Mouse (Mus musculus): ENCODE data around the gene Vapb. TPM values are rescaled to one million over a fixed set of nuclear protein-coding genes. Genes with fewer than 3 reads are reported as not detected.

The Vapb gene
- polyA plus RNA-seq, 1 experiment from 2014 or later = 15.7 TPM

GRCm38 (mm10) chr2:173799513-173799912, 62.2 kb downstream of the Vapb start:
- Histone ChIP-seq H3K27me3 (no peaks in the 10 kb centered on the region), H3K9me3 (no peaks in the 10 kb centered on the region), H3K4me1 (0 out of 2 replicates have a peak, but pooled peaks cover 2% of the 10 kb centered on the region), H3K4me2 (replicated peaks) (no peak overlapping the region), H3K36me3 (no peaks in the 10 kb centered on the region), H3K27ac (replicated peaks) (no peak overlapping the region), H3K9ac (replicated peaks) (no peak overlapping the region), H3K4me3 (no peak overlapping the region)
- ATAC-seq (replicated peaks) = no peak
- 88% methylated on average over 1 of the region's 1 CpGs for WGBS

DNA sequence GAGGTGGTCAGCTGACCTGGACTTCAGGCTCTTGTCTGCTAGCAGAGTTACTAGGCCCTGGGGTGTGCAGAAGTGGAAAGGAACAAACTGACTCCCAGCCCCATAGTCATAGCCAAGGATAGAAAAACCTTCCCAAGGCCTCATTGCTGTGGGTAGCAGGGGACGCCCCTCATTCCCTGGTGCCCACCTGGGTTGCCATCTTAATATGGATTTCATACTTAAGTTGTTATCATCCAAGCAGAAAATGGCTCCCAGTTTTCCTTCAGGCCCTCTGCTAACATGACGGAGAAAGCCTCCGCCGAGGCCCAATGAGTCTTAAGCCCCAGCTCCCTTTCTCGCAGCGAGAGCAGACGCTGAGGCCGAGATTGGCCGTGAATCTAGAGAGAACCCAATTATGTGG, 63.3 kb downstream of the Vapb start:
- Histone ChIP-seq H3K36me3 (no peaks in the 10 kb centered on the region), H3K27ac (replicated peaks) (no peak overlapping the region), H3K9me3 (no peaks in the 10 kb centered on the region), H3K4me2 (replicated peaks) (no peak overlapping the region), H3K4me3 (no peak overlapping the region), H3K4me1 (0 out of 2 replicates have a peak, but pooled peaks cover 2% of the 10 kb centered on the region), H3K9ac (replicated peaks) (no peak overlapping the region), H3K27me3 (no peaks in the 10 kb centered on the region)
- 88% methylated on average over 9 of the region's 9 CpGs for WGBS
- no peak for ATAC-seq (replicated peaks)

DNA sequence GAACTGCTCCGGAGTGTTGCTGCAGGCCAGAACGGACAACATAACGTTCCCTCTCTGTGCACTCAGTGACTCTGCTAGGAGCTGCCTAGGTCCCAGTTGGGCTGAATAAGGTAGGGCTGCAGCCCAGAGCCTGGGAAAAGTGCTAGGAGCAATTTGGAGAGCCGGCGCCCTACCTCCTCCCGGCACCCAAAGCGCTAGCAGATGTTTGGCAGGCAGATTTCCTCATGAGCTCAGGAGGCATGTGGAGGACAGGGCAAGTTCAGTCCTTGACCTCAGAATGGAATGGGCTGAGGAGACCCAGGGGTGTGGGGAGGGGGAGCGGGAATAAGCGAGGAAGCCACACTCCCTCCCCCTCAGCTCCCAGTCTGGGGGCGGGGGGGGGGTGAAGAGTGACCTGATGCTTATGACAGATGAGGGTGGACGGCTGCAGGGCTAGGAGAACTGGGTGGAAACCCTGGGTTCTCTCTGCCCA, 64.1 kb downstream of the Vapb start:
- no peak for ATAC-seq (replicated peaks)
- Histone ChIP-seq H3K36me3 (no peaks in the 10 kb centered on the region), H3K27me3 (no peaks in the 10 kb centered on the region), H3K4me1 (no peaks in the 10 kb centered on the region), H3K4me3 (no peak overlapping the region), H3K9ac (replicated peaks) (no peak overlapping the region), H3K4me2 (replicated peaks) (no peak overlapping the region), H3K9me3 (no peaks in the 10 kb centered on the region), H3K27ac (replicated peaks) (no peak overlapping the region)
- WGBS = 76% methylated on average over 11 of the region's 11 CpGs

DNA sequence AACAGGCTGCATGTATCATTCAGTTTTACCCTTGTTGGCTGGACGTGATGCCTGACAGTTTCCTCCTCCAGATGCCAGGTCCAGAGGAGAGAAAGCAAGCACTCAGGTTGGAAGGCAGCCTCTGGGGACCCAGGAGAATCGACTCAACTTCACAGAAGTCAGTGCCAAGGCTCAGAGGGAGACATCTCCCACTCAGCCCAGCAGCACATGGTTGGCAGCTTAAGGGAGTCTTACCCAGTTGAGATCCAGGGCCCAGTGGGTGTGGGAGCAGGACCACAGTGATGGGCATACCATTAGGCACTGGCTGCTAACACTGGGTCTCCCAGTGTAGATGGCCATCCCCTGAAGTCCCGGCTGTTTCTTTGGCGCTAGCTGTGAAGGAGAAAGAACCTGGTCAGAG, 64.9 kb downstream of the Vapb start:
- Histone ChIP-seq H3K4me2 (replicated peaks) (no peak overlapping the region), H3K4me1 (no peaks in the 10 kb centered on the region), H3K27me3 (no peaks in the 10 kb centered on the region), H3K36me3 (no peaks in the 10 kb centered on the region), H3K9ac (replicated peaks) (no peak overlapping the region), H3K9me3 (no peaks in the 10 kb centered on the region), H3K4me3 (no peak overlapping the region), H3K27ac (replicated peaks) (no peak overlapping the region)
- no peak for ATAC-seq (replicated peaks)
- WGBS = 77% methylated on average over 4 of the region's 4 CpGs

DNA sequence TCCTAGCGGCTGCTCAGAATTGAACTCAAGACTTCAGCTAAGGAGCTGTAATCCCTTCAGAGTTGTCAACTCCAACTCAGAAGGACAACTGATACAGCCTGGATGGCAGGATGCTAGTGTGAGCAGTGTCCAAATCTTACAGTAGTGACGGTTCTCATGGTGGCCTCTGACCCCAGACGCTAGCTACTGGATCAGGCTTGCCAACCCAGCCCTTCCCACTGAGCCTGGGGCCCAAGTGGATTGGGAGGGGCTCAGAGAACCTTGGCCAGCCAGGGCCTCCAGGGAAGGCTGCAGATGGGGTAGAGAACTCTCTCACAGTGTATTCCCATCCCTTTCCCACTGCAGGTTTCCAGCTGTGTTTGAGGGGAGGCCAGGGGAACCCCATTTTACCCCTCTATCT, 65.6 kb downstream of the Vapb start:
- no peaks in the 10 kb centered on the region for H3K9me3 ChIP-seq
- H3K36me3 ChIP-seq = no peaks in the 10 kb centered on the region
- no peaks in the 10 kb centered on the region for H3K27me3 ChIP-seq
- no peak for ATAC-seq (replicated peaks)
- H3K4me2 ChIP-seq (replicated peaks) = no peak overlapping the region
- no peak overlapping the region for H3K4me3 ChIP-seq
- H3K9ac ChIP-seq (replicated peaks) = no peak overlapping the region
- no peak overlapping the region for H3K27ac ChIP-seq (replicated peaks)
- no peaks in the 10 kb centered on the region for H3K4me1 ChIP-seq
- WGBS = 79% methylated on average over 3 of the region's 3 CpGs

GRCm38 (mm10) chr2:173803827-173804226, 66.5 kb downstream of the Vapb start:
- Histone ChIP-seq H3K27me3 (no peaks in the 10 kb centered on the region), H3K9me3 (no peaks in the 10 kb centered on the region), H3K4me1 (no peaks in the 10 kb centered on the region), H3K4me3 (no peak overlapping the region), H3K4me2 (replicated peaks) (no peak overlapping the region), H3K9ac (replicated peaks) (no peak overlapping the region), H3K36me3 (no peaks in the 10 kb centered on the region), H3K27ac (replicated peaks) (no peak overlapping the region)
- WGBS = 95% methylated on average over 11 of the region's 11 CpGs
- ATAC-seq (replicated peaks) = no peak

DNA sequence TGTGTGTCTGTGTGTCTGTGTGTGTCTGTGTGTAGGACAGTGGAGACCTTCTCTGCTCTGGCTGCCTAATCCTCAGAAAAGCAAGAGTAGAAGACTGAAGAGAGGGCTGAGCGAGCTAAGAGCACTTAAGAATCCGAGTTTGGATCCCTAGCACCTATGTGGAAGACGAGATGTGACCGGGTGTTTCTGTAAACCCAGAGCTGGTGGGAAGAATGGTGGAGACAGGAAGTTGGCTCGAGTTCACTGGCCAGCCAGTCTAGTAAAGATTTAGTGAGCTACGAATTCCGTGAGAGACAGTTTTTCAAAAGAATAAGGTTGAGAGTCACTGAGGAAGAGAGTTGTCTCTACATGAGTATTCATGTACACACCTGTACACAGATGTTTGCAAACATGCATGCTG, 69.3 kb downstream of the Vapb start:
- no peaks in the 10 kb centered on the region for H3K4me1 ChIP-seq
- no peak overlapping the region for H3K9ac ChIP-seq (replicated peaks)
- no peaks in the 10 kb centered on the region for H3K27me3 ChIP-seq
- no peaks in the 10 kb centered on the region for H3K9me3 ChIP-seq
- no peak overlapping the region for H3K4me2 ChIP-seq (replicated peaks)
- no peak overlapping the region for H3K27ac ChIP-seq (replicated peaks)
- ATAC-seq (replicated peaks) = no peak
- 84% methylated on average over 7 of the region's 7 CpGs for WGBS
- no peak overlapping the region for H3K4me3 ChIP-seq
- H3K36me3 ChIP-seq = no peaks in the 10 kb centered on the region

GRCm38 (mm10) chr2:173808942-173809341, 71.6 kb downstream of the Vapb start:
- Histone ChIP-seq H3K4me1 (no peaks in the 10 kb centered on the region), H3K36me3 (no peaks in the 10 kb centered on the region), H3K4me2 (replicated peaks) (no peak overlapping the region), H3K9me3 (no peaks in the 10 kb centered on the region), H3K9ac (replicated peaks) (no peak overlapping the region), H3K27ac (replicated peaks) (no peak overlapping the region), H3K4me3 (no peak overlapping the region), H3K27me3 (no peaks in the 10 kb centered on the region)
- 90% methylated on average over 7 of the region's 7 CpGs for WGBS
- no peak for ATAC-seq (replicated peaks)

GRCm38 (mm10) chr2:173810036-173810850, 72.9 kb downstream of the Vapb start:
- Histone ChIP-seq H3K4me3 (no peak overlapping the region), H3K4me1 (no peaks in the 10 kb centered on the region), H3K27me3 (no peaks in the 10 kb centered on the region), H3K9ac (replicated peaks) (no peak overlapping the region), H3K27ac (replicated peaks) (no peak overlapping the region), H3K9me3 (no peaks in the 10 kb centered on the region), H3K4me2 (replicated peaks) (no peak overlapping the region), H3K36me3 (no peaks in the 10 kb centered on the region)
- no peak for ATAC-seq (replicated peaks)
- 62% methylated on average over 15 of the region's 15 CpGs for WGBS

DNA sequence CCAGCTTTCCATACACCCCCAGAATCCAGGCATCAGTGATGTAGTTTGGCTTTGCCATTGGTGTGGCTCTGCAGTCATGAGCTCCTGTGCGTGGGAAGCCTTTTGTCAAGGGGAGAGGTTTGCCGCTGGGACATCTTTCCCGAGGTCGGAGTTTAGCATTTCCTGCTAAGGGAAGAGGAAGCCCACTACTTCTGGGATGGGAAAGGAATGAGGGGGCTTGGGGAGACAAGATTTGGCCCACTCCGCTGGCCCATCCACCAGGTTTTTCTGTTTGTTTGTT, 73.5 kb downstream of the Vapb start:
- no peak overlapping the region for H3K4me3 ChIP-seq
- H3K4me1 ChIP-seq = no peaks in the 10 kb centered on the region
- no peak overlapping the region for H3K4me2 ChIP-seq (replicated peaks)
- H3K9me3 ChIP-seq = no peaks in the 10 kb centered on the region
- H3K27ac ChIP-seq (replicated peaks) = no peak overlapping the region
- no peak for ATAC-seq (replicated peaks)
- H3K27me3 ChIP-seq = no peaks in the 10 kb centered on the region
- H3K36me3 ChIP-seq = no peaks in the 10 kb centered on the region
- no peak overlapping the region for H3K9ac ChIP-seq (replicated peaks)
- WGBS = 87% methylated on average over 5 of the region's 5 CpGs

GRCm38 (mm10) chr2:173811850-173812249, 74.5 kb downstream of the Vapb start:
- Histone ChIP-seq H3K4me2 (replicated peaks) (no peak overlapping the region), H3K9me3 (no peaks in the 10 kb centered on the region), H3K4me1 (no peaks in the 10 kb centered on the region), H3K4me3 (no peak overlapping the region), H3K27ac (replicated peaks) (no peak overlapping the region), H3K36me3 (no peaks in the 10 kb centered on the region), H3K9ac (replicated peaks) (no peak overlapping the region), H3K27me3 (no peaks in the 10 kb centered on the region)
- WGBS = 72% methylated on average over 8 of the region's 8 CpGs
- ATAC-seq (replicated peaks) = no peak

DNA sequence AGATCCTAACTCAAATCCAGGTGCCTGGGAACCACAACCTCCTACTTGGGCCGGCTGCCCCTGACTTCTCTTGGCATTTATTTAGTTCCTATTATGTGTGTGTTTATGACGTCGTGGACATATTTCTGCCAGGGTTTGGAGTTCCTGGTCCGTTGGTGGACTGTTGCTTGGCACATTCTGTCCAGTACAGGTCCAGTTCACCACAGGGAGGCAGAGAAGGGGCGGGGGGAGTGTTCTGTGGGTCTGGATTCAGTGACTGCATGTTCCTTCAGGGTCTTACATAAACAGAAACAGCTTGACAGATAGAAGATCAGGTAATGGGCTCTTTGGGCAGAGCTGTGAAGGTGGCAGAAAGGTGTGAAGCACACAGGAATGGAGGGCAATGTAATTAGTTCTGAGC, 75.8 kb downstream of the Vapb start:
- no peaks in the 10 kb centered on the region for H3K27me3 ChIP-seq
- H3K4me2 ChIP-seq (replicated peaks) = no peak overlapping the region
- H3K9me3 ChIP-seq = no peaks in the 10 kb centered on the region
- WGBS = 82% methylated on average over 5 of the region's 5 CpGs
- H3K4me1 ChIP-seq = no peaks in the 10 kb centered on the region
- ATAC-seq (replicated peaks) = no peak
- no peak overlapping the region for H3K4me3 ChIP-seq
- H3K27ac ChIP-seq (replicated peaks) = no peak overlapping the region
- no peak overlapping the region for H3K9ac ChIP-seq (replicated peaks)
- H3K36me3 ChIP-seq = no peaks in the 10 kb centered on the region

- Histone ChIP-seq H3K27ac (replicated peaks) (no peak overlapping the region), H3K36me3 (no peaks in the 10 kb centered on the region), H3K4me2 (replicated peaks) (no peak overlapping the region), H3K4me1 (peaks cover 5% of the 10 kb centered on the region; the same call in 1 of the 2 replicates), H3K9ac (replicated peaks) (no peak overlapping the region), H3K27me3 (no peaks in the 10 kb centered on the region), H3K9me3 (no peaks in the 10 kb centered on the region), H3K4me3 (no peak overlapping the region)
- no peak for ATAC-seq (replicated peaks)
- 85% methylated on average over 4 of the region's 4 CpGs for WGBS
These were observed 89.0 kb downstream of the Vapb start for GRCm38 (mm10) chr2:173826287-173826686.

Measured in forebrain, embryonic 15.5 days (tissue).